In the genomic region with DNA sequence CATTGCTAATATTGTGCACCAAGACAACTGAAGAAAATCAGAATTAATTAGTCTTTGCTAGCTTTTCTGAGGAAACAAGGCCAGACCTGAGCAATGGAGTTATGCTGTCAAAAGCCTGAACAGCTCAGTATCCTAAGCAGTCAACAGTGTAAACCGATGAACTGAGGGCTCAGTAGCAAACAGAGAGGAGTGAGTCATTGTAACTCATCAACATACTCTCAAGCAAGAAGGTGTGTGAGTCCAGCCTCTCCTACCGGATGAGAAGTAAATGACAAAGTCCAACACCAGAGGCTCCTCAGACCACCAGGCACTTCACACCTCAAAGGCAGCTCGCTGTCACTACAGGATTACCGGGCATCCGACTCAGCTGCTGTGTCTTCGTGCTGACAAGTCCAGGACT, we compare ENCODE assay signal across 22 mouse cellular contexts. TPM values are rescaled to one million over a fixed set of nuclear protein-coding genes. Genes with fewer than 3 reads are reported as not detected.
"Had no signal": no experiment of that assay in that cellular context is flagged by ENCODE, and none has a peak within 500 bp of the region (broad histone marks: within the 10 kb centered on the region; RNA-seq: fewer than 3 reads in every experiment).

No protein-coding gene starts in this region.

- H3K27ac ChIP-seq: left cerebral cortex, adult 2 months; limb, embryonic 12.5 days; limb, embryonic 15.5 days; liver, embryonic 14.5 days; macrophage; neural tube, embryonic 12.5 days; neural tube, embryonic 15.5 days had no signal

- H3K9me3 ChIP-seq: limb, embryonic 12.5 days; limb, embryonic 15.5 days; neural tube, embryonic 12.5 days; neural tube, embryonic 15.5 days had no signal

- H3K27me3 ChIP-seq: limb, embryonic 12.5 days; limb, embryonic 15.5 days; neural tube, embryonic 12.5 days; neural tube, embryonic 15.5 days had no signal

- H3K4me2 ChIP-seq: limb, embryonic 12.5 days; limb, embryonic 15.5 days; liver, embryonic 11.5 days; lung, embryonic 14.5 days; midbrain, embryonic 11.5 days; neural tube, embryonic 12.5 days; neural tube, embryonic 15.5 days had no signal

- H3K4me3 ChIP-seq: left cerebral cortex, adult 2 months; limb, embryonic 12.5 days; limb, embryonic 15.5 days; neural tube, embryonic 12.5 days; neural tube, embryonic 15.5 days had no signal

- H3K4me1 ChIP-seq: limb, embryonic 12.5 days; limb, embryonic 15.5 days; neural tube, embryonic 12.5 days had no signal

- ATAC-seq: liver, postnatal 0 days; lung, postnatal 0 days had no signal

- H3K9ac ChIP-seq: limb, embryonic 12.5 days; limb, embryonic 15.5 days; liver, embryonic 14.5 days; liver, postnatal 0 days; lung, embryonic 14.5 days; neural tube, embryonic 12.5 days; neural tube, embryonic 15.5 days had no signal

- DNase-seq: kidney, adult 18-20 months; kidney, adult 9 months; kidney, postnatal 36 days; layer of hippocampus, postnatal 36 days; left cerebral cortex, postnatal 4 days; liver, postnatal 0 days; lung, embryonic 14.5 days; midbrain, embryonic 14.5 days; right cerebral cortex, adult 18-20 months; right cerebral cortex, postnatal 14 days; right cerebral cortex, postnatal 4 days; thymus, postnatal 36 days had no signal

- H3K36me3 ChIP-seq: neural tube, embryonic 15.5 days had no signal

RNA-seq across cellular contexts. Expression of gene Ank3, which starts 58.6 kb away (rescaled TPM):
- polyA plus RNA-seq: macrophage had no signal
